Mouse (Mus musculus): ENCODE results near the gene Mcat.

- no peak for TF ChIP-seq CTCF (conservative IDR thresholded peaks at IDR 0.05; ENCODE audit: low read length)
- TF ChIP-seq NANOG (IDR thresholded peaks at IDR 0.05; ENCODE audit: borderline replicate concordance, low read length): no peak
Observed at GRCm38 (mm10) chr15:83606216-83606615, 42.6 kb upstream of the Mcat start.
